Mouse (Mus musculus): ENCODE data around the gene Avpr2.

DNA sequence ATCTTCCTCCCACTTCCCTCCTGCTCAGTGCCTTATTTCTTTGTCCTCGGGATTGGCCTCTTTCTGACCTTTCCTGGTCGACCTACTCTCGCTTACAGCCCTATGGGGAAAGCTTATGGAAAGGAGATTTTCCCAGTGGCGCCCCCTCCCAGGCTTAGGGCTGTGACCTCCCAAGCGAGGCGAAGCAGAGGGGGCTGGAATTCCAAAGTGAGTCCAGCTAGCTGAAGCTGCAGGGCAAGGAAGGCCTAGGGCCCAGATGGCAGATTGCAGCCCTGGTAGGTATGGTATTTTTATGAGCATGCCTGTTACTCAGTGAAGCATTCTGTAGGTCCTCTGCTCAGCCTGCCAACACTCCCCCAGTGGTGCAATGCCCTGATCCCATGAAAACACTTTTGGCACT lies 10.4 kb upstream of the Avpr2 start:
- TF ChIP-seq CTCF (IDR thresholded peaks at IDR 0.05; ENCODE audit: borderline replicate concordance, extremely low read depth, insufficient read depth, insufficient read length) = no peak
- TF ChIP-seq POLR2A (IDR thresholded peaks at IDR 0.05; ENCODE audit: borderline replicate concordance, extremely low read depth, insufficient read depth, insufficient read length, poor library complexity, severe bottlenecking) = no peak

Data from brain, embryonic 14.5 days (tissue).